Mouse (Mus musculus) forebrain, embryonic 10.5 days (tissue): ENCODE measurements around the gene Lrguk. TPM values are rescaled to one million over a fixed set of nuclear protein-coding genes. Genes with fewer than 3 reads are reported as not detected.

Experiments used
- DNase-seq: peaks from one replicate; pipeline ENCODE4 v3.0.0-alpha.2; 2017; ENCODE audit warnings: low spot score; ENCODE audit errors: extremely low spot score
- H3K27ac ChIP-seq: fragments of 300-500 bp; sonication (generic); 2 replicates; pipeline ENCODE4 v1.5.1; 2016; ENCODE audit warnings: mild to moderate bottlenecking
- H3K27me3 ChIP-seq: fragments of 300-500 bp; sonication (generic); 2 replicates; pipeline ENCODE4 v1.6.1; 2016; ENCODE audit warnings: mild to moderate bottlenecking; ENCODE audit not compliant: poor library complexity, severe bottlenecking
- H3K36me3 ChIP-seq: fragments of 300-500 bp; sonication (generic); replicated peaks from 2 replicates; pipeline ENCODE4 v1.6.1; 2016; ENCODE audit warnings: mild to moderate bottlenecking, moderate library complexity
- H3K4me1 ChIP-seq: fragments of 300-500 bp; sonication (generic); 2 replicates; pipeline ENCODE4 v1.6.1; 2016
- H3K4me3 ChIP-seq: fragments of 300-500 bp; sonication (generic); 2 replicates; pipeline ENCODE4 v1.5.1; 2016; ENCODE audit warnings: mild to moderate bottlenecking, moderate library complexity
- H3K9me3 ChIP-seq: fragments of 300-500 bp; sonication (generic); 2 replicates; pipeline ENCODE4 v1.6.1; 2016; ENCODE audit warnings: mild to moderate bottlenecking, moderate library complexity
- WGBS: fragments of 180-500 bp; shearing (Covaris S2); methylation state at CpG from one replicate; pipeline ENCODE4 v1.1.7; 2016; 5-methylcytosine and 5-hydroxymethylcytosine counted together
- polyA plus RNA-seq: library from polyadenylated mRNA; unstranded; fragments of >200 nt; fragmentation: Nextera tagmentation; extraction: Ambion mirVana; gene quantifications from 2 replicates; pipeline ENCODE4 v1.2.1, GENCODE M21; 2016

The Lrguk gene
- polyA plus RNA-seq, 1 experiment from 2014 or later: 1.2 TPM

GRCm38 (mm10) chr6:34155137-34155804 lies 126.0 kb downstream of the Lrguk start:
- DNase-seq: no peak
- H3K27ac ChIP-seq: 0 out of 2 replicates have a peak overlapping the region, but pooled peaks have one; percentile 0
- peaks cover 23% of the 10 kb centered on the region for H3K4me1 ChIP-seq
- H3K36me3 ChIP-seq: peaks cover 43% of the 10 kb centered on the region
- 90% methylated on average over 15 of the region's 15 CpGs for WGBS
- no peaks in the 10 kb centered on the region for H3K27me3 ChIP-seq
- H3K4me3 ChIP-seq: no peak overlapping the region
- H3K9me3 ChIP-seq: no peaks in the 10 kb centered on the region

GRCm38 (mm10) chr6:34156057-34156456 lies 126.8 kb downstream of the Lrguk start:
- DNase-seq: no peak
- 79% methylated on average over 5 of the region's 5 CpGs for WGBS

DNA sequence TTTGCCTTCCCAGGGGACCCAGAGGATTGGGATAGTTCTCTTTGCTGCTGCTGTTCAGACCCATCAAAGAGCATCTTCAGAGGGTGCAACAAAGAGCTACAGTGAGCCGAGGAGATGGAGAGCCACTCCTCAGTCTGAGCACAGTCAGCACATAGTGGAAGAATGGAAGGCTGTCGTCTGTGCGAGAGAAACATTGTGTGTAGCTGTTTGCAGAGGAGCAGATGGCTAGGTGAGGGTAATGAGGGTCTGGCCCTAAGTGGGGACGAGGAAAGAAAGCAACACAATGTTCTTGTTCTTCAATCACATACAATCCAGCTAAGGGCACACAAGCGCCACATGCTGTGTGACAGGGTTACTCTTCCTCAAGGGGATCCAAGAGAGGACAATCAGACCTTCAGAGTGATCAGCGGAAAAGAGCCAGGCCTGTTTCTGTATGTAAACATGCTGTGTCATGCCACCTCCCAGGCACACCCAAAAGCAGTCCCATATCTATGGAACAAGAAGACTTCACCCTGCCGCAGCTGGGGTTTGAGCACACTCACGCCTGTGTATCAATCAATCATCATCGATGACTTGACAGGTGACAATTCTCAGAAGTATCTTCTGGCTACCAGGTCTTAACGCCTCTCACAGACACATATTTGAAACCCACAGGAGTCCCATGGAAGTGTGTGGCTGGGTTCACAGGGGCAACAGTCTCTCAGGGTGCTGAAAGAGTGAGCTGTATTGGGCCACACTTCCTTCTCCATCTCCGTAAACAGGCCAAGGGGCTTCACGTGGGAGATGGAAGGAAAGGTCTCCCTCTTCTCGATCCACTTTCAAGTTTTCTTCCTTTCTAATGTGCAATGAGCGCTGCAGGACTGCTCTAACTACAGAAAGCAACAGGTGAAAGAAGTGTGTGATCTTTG lies 127.8 kb downstream of the Lrguk start:
- no peak for DNase-seq
- Histone ChIP-seq H3K27me3 (no peaks in the 10 kb centered on the region), H3K4me1 (peaks cover 23% of the 10 kb centered on the region), H3K4me3 (no peak overlapping the region), H3K27ac (0 out of 2 replicates have a peak overlapping the region, but pooled peaks have one; percentile 30), H3K9me3 (no peaks in the 10 kb centered on the region), H3K36me3 (peaks cover 61% of the 10 kb centered on the region)
- 79% methylated on average over 14 of the region's 14 CpGs for WGBS

More at GRCm38 (mm10) chr6:34156057-34156456, 126.8 kb downstream of the Lrguk start:
- Histone ChIP-seq H3K4me1 (peaks cover 23% of the 10 kb centered on the region), H3K27ac (no peak overlapping the region), H3K36me3 (peaks cover 51% of the 10 kb centered on the region), H3K27me3 (no peaks in the 10 kb centered on the region), H3K4me3 (no peak overlapping the region), H3K9me3 (no peaks in the 10 kb centered on the region)

GRCm38 (mm10) chr6:34159998-34160815 lies 131.0 kb downstream of the Lrguk start:
- Histone ChIP-seq H3K4me3 (no peak overlapping the region), H3K27ac (no peak overlapping the region), H3K36me3 (peaks cover 85% of the 10 kb centered on the region), H3K27me3 (no peaks in the 10 kb centered on the region), H3K4me1 (no peaks in the 10 kb centered on the region), H3K9me3 (no peaks in the 10 kb centered on the region)
- 94% methylated on average over 23 of the region's 23 CpGs for WGBS
- DNase-seq: no peak

DNA sequence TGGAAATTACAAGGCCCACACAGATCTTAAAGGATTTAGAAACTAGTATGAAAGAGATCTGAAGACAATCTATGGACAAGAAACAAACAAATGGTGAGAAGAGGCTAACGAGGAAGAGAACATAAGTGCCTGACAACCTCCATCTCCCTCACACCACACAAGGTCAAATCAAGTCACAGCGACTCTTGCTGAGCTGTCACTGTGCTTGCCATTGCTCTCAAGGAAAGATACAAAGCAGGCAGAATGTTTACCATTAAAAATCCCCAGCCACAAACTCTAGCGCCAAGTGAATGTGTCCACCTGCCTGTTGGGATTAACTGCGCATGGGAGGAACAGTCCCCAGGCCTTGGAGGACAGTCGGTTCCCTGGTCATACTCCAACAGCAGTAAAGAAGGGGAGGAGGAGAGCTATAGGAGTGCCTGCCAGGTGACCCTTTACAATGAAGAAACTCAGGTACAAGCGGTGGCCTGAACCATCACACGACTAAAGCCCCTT lies 131.6 kb downstream of the Lrguk start:
- Histone ChIP-seq H3K27me3 (no peaks in the 10 kb centered on the region), H3K36me3 (peaks cover 91% of the 10 kb centered on the region)
- 95% methylated on average over 7 of the region's 7 CpGs for WGBS

GRCm38 (mm10) chr6:34161511-34161910 lies 132.3 kb downstream of the Lrguk start:
- H3K36me3 ChIP-seq: peaks cover 92% of the 10 kb centered on the region
- DNase-seq: no peak
- no peak overlapping the region for H3K4me3 ChIP-seq
- H3K27ac ChIP-seq: no peak overlapping the region
- 93% methylated on average over 7 of the region's 7 CpGs for WGBS
- H3K27me3 ChIP-seq: no peaks in the 10 kb centered on the region
- H3K9me3 ChIP-seq: no peaks in the 10 kb centered on the region
- no peaks in the 10 kb centered on the region for H3K4me1 ChIP-seq

More for the DNA sequence above, 131.6 kb downstream of the Lrguk start:
- H3K27ac ChIP-seq: no peak overlapping the region
- no peak overlapping the region for H3K4me3 ChIP-seq
- H3K4me1 ChIP-seq: no peaks in the 10 kb centered on the region
- H3K9me3 ChIP-seq: no peaks in the 10 kb centered on the region
- no peak for DNase-seq

DNA sequence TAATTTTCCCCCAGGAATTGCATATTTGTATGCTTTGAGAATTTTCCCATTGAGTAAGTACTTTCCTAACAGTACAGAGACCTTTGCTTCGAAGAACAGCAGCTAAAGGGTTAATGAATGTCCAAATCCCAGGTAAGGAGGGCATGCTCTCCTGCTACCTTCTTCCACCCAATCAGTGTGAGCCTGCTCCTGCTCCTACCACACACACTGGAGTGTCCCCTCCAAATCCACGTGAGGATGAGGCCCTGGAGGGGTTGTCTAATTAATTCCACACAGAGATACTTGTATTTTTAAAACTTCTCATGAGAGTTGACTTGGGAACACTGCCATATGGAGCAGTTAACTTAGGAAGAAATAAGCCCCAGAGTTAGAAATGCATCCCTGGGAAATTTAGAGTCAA lies 133.4 kb downstream of the Lrguk start:
- Histone ChIP-seq H3K9me3 (no peaks in the 10 kb centered on the region), H3K4me3 (no peak overlapping the region)

DNA sequence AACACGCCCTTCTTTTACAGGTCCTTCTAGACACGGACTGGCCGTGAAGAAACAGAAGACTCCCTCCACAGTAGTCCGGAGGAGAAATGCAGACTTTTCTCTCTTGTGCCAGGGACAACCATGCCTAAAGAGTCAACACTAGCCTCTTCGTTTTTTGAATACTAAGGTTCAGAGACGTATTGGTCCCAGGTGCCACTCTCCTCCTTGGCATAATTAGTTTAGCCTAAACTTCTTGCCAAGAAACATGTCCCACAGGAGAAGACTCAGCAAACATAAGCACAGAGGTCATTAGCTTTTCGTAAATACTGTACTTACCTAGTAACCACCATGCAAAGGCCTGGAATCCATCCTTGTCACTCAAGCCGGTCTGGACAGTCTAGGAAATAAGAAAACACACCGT lies 133.8 kb downstream of the Lrguk start:
- Histone ChIP-seq H3K4me3 (no peak overlapping the region), H3K36me3 (peaks cover 89% of the 10 kb centered on the region), H3K4me1 (no peaks in the 10 kb centered on the region), H3K27me3 (no peaks in the 10 kb centered on the region), H3K9me3 (no peaks in the 10 kb centered on the region), H3K27ac (no peak overlapping the region)
- no peak for DNase-seq
- WGBS: 93% methylated on average over 9 of the region's 9 CpGs

More for the DNA sequence above, 133.4 kb downstream of the Lrguk start:
- H3K27ac ChIP-seq: no peak overlapping the region
- peaks cover 92% of the 10 kb centered on the region for H3K36me3 ChIP-seq
- DNase-seq: no peak
- no peaks in the 10 kb centered on the region for H3K27me3 ChIP-seq
- WGBS: 73% methylated on average over 2 of the region's 2 CpGs
- no peaks in the 10 kb centered on the region for H3K4me1 ChIP-seq

DNA sequence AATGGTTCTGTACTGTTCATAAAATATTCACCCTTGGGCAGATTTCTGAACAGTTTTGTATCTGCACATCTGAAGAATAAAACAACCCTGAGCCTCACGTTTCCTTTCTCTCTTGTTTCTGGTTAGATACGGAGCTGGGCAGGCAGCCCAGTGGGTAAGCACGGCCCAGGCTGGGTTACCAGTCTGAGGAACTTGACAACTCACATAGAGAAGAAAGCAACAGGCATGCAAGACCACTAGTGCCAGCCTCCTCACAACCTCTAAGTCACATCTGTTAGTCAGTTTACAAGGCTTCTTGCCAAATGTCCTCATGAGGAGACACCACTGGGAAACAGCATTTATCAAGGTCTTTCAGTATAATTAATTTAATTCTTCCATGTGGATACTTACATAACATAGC lies 139.6 kb downstream of the Lrguk start:
- Histone ChIP-seq H3K4me1 (no peaks in the 10 kb centered on the region), H3K27me3 (no peaks in the 10 kb centered on the region), H3K27ac (no peak overlapping the region), H3K4me3 (no peak overlapping the region), H3K9me3 (no peaks in the 10 kb centered on the region), H3K36me3 (peaks cover 57% of the 10 kb centered on the region)
- 88% methylated on average over 3 of the region's 3 CpGs for WGBS
- DNase-seq: no peak

- no peak for DNase-seq
- H3K27me3 ChIP-seq: no peaks in the 10 kb centered on the region
- 90% methylated on average over 7 of the region's 7 CpGs for WGBS
- H3K9me3 ChIP-seq: no peaks in the 10 kb centered on the region
- H3K4me3 ChIP-seq: no peak overlapping the region
- peaks cover 9% of the 10 kb centered on the region for H3K4me1 ChIP-seq
- peaks cover 42% of the 10 kb centered on the region for H3K36me3 ChIP-seq
- no peak overlapping the region for H3K27ac ChIP-seq
These were observed 141.7 kb downstream of the Lrguk start for GRCm38 (mm10) chr6:34170844-34171494.

DNA sequence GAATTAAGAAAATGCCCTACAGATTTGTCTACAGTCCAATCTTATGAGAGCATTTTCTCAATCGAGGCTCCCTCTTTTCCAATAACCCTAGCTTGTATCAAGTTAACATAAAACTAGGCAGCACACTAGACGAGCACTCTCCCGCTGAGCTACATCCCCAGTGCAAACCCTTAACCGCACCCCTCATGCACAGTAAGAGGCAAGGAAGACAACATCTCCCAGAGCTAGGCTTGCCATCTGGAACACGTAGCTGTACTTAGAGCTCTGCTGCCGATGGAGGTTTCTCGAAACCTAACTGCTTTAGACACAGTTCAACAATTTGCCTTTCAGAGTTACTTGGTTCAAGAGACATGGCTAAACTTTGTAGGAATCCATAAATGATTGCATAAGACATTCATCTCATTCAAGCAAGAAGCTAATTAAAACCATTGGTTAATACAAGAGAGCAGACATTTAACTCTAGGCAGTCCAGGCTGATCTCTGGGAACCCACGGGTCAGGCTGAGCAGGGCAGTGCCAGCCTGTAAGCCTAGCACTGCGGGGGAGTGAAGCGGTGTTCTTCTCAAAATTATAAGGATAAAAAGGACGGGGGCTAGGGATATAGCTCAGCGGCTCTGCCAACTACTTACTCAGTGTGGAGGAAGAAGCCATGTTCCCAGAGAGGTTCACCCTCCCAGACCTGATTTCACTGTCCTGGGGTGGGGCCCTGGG lies 142.7 kb downstream of the Lrguk start:
- no peaks in the 10 kb centered on the region for H3K27me3 ChIP-seq
- no peak overlapping the region for H3K4me3 ChIP-seq
- DNase-seq: no peak
- no peaks in the 10 kb centered on the region for H3K9me3 ChIP-seq
- peaks cover 32% of the 10 kb centered on the region for H3K36me3 ChIP-seq
- 90% methylated on average over 12 of the region's 12 CpGs for WGBS
- H3K4me1 ChIP-seq: peaks cover 16% of the 10 kb centered on the region
- H3K27ac ChIP-seq: no peak overlapping the region
